Mouse (Mus musculus) splenic B cell, adult 2 months (primary cell): Measurements from ENCODE around the gene Zbtb49.
A peak's percentile ranks its signal among the peaks of the same experiment; 100 is the strongest.

Experiments
- DNase-seq: peaks from one replicate; pipeline ENCODE4 v3.0.0-alpha.2; 2011; ENCODE audit warnings: low read depth, low spot score
- H3K27me3 ChIP-seq: 2 replicates; pipeline ENCODE4 v1.6.1; 2012; ENCODE audit warnings: mild to moderate bottlenecking, low read length, moderate library complexity, mixed read lengths; ENCODE audit not compliant: control insufficient read depth, poor library complexity, insufficient read depth, severe bottlenecking
- H3K36me3 ChIP-seq: 2 replicates; pipeline ENCODE4 v1.6.1; 2012; ENCODE audit warnings: mild to moderate bottlenecking, low read length, moderate library complexity, mixed read lengths; ENCODE audit not compliant: control insufficient read depth, poor library complexity, insufficient read depth, severe bottlenecking

Zbtb49 gene

GRCm38 (mm10) chr5:38213009-38213408, 7.2 kb downstream of the Zbtb49 start:
- no peak for DNase-seq
- Histone ChIP-seq H3K27me3 (no peaks in the 10 kb centered on the region), H3K36me3 (no peaks in the 10 kb centered on the region; the same call in none of the 2 replicates)

DNA sequence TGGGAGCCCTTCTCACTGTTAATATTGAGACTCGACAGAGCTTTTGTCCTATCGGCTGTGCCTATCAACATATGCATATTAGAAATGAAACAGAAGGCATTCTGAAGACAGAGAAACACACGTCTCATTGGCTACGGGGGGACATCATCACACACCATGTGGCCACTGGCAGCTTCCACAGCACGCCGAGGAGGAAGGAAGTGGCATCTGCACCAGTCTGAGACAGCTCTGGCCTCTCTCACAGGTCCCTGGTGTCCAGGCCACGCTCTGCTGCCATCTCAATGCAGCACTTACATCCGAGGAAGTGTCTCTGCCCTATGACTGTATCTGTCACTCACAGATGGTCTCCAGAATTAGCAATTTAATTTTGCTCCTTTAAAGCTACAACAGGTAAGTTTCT, 8.6 kb downstream of the Zbtb49 start:
- DNase-seq, result peak; percentile 88
- H3K36me3 ChIP-seq, result peaks cover 3% of the 10 kb centered on the region
- H3K27me3 ChIP-seq, result no peaks in the 10 kb centered on the region

- DNase-seq, result no peak
- peaks cover 6% of the 10 kb centered on the region for H3K36me3 ChIP-seq
- no peaks in the 10 kb centered on the region for H3K27me3 ChIP-seq
These were observed 11.3 kb downstream of the Zbtb49 start for GRCm38 (mm10) chr5:38208985-38209384.

GRCm38 (mm10) chr5:38205303-38205726, 14.9 kb downstream of the Zbtb49 start:
- peaks cover 13% of the 10 kb centered on the region for H3K36me3 ChIP-seq
- H3K27me3 ChIP-seq, result no peaks in the 10 kb centered on the region
- no peak for DNase-seq

- Histone ChIP-seq H3K36me3 (peaks cover 7% of the 10 kb centered on the region), H3K27me3 (no peaks in the 10 kb centered on the region)
- DNase-seq, result no peak
These were observed 20.6 kb downstream of the Zbtb49 start for GRCm38 (mm10) chr5:38199686-38200085.

GRCm38 (mm10) chr5:38197482-38197823, 22.8 kb downstream of the Zbtb49 start:
- peak; percentile 82 for DNase-seq
- H3K27me3 ChIP-seq, result no peaks in the 10 kb centered on the region
- peaks cover 2% of the 10 kb centered on the region; the same call in 1 of the 2 replicates for H3K36me3 ChIP-seq

DNA sequence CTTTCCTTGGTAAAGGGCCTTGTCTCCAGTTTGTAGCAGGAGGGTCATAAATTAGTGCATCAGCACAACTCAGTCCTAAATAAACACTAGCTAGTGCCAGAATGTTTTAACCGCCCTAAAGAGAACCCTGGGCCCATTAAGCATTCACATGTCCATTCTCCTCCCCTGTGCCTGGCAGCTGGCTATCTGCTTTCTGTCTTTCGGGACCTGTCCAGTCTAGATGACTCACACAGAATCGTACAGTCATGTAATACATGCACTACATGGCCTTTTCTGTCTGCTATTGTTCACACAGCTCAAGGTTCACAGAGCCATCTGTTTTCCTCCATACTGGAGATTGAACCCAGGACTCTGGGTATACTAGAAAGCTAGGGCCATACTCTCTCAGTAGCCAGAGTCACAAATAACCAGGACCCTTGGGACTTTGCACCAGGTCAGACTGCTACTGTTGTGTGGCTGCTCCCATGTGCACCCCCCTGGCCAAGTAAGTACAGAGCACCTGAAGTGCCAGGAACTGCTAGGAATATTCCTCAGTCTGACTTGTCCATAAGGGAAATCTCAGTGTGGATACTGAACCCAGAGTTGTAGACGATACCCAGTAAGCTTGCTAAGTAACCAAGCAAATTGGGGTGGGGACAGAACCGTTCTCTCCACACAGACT, 23.3 kb downstream of the Zbtb49 start:
- H3K36me3 ChIP-seq, result peaks cover 2% of the 10 kb centered on the region; the same call in 1 of the 2 replicates
- no peak for DNase-seq
- no peaks in the 10 kb centered on the region for H3K27me3 ChIP-seq

DNA sequence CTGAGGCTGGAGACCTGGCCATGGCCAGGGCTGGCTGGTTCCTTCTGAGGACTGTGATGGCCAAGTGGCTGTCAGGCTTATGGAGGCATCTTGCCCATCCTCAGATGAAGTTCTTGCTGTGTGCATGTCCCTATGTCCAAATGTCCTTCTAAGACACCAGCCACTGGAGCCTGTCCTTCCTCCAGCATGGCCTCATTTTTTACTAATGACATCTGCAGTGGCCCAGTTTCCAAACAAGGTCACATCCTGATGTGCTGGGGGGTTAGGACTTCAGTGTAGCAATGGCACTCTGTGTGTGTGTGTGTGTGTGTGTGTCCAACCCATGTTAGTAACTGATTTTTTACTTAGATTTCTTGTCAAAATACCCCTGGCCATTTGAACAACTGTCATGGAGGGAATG, 24.3 kb downstream of the Zbtb49 start:
- H3K27me3 ChIP-seq, result no peaks in the 10 kb centered on the region
- no peak for DNase-seq
- H3K36me3 ChIP-seq, result 0 out of 2 replicates have a peak, but pooled peaks cover 1% of the 10 kb centered on the region

DNA sequence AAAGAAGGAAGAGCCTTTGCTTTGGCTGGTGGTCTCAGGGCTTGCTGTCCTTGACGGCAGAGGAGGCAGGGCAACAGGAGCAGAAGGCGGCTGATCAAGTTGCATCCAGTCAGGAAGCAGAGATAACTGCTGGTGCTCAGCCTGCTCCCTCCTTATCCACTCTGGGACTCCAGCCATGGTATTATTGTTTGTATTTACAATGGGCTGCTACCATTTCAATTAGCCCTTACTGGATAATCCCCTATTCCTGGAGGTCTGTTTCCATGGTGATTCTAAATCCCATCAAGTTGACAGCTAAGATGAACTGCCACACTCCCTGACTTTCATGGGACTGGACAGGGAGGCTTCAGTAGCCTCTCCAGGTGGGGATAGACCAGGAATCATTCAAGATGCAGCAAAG, 25.3 kb downstream of the Zbtb49 start:
- Histone ChIP-seq H3K36me3 (no peaks in the 10 kb centered on the region), H3K27me3 (no peaks in the 10 kb centered on the region)
- no peak for DNase-seq

DNA sequence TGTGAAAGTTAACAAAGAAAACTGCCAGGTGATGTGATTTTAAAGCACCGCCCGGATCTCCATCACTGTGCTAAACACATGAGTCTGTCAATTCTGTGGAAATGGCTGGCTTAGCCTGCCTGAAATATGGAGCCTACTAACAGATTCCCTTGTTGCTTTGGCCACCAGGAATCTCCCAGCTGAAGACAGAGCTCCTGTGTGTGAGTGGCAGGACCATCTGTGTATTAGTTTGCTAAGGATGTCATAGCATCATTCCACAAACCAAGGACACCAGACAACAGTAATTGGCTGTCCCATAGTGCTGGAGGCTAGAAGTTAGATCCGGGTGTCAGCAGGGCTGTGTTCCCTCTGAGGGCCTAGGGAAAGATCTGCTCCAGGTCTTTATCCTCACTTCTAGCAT, 29.4 kb downstream of the Zbtb49 start:
- DNase-seq, result no peak
- Histone ChIP-seq H3K36me3 (no peaks in the 10 kb centered on the region), H3K27me3 (no peaks in the 10 kb centered on the region)

- H3K27me3 ChIP-seq, result no peaks in the 10 kb centered on the region
- no peak for DNase-seq
- H3K36me3 ChIP-seq, result no peaks in the 10 kb centered on the region
These were observed 33.3 kb downstream of the Zbtb49 start for GRCm38 (mm10) chr5:38187006-38187405.

DNA sequence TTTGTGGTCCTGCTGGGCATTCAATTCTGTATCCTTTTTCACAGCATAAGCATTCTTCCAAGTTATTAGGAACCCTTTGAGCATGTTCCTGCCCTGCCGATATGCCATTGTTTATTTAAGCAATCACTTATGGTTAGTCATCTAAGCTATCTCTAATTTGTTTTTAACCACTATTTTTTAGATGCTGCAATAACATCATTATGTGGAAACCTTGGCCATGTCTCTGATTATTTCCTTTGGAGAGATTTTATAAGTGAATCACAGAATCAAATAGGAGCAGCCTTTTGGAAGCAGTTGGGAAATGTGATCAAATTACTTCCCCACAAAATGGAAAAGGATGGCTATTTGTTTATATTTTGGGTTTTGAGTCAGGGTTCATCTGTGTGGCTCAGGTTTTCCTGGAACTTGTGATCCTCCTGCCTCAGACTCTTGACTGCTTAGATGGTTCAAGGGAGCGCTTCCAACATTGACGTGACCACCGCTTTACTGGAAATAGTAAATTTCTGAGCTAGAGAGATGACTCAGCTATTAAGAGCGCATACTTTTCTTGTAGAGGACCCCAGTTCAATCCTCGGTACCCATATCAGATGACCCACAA, 35.5 kb downstream of the Zbtb49 start:
- H3K36me3 ChIP-seq, result no peaks in the 10 kb centered on the region
- DNase-seq, result no peak
- H3K27me3 ChIP-seq, result no peaks in the 10 kb centered on the region

GRCm38 (mm10) chr5:38174256-38174912, 45.9 kb downstream of the Zbtb49 start:
- H3K36me3 ChIP-seq, result no peaks in the 10 kb centered on the region
- H3K27me3 ChIP-seq, result no peaks in the 10 kb centered on the region
- DNase-seq, result no peak

DNA sequence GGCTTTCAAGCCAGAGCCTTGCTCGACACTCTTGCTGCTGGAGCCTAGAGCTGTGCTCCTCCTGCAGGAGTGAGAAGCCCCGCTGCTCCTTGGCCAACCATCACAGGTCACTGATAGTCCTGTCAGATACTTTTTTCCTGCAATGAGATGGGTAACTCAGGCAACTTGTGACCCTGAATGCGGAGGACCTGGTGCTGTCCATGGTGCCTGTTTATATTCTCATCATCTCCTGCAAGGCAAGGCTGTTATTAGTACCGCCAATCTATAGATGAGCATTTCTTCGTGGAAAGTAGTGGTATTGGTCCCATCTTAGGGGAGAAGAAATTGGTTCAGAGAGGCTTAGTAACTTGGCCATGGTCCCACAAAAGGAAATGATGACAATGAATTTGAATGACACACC, 46.5 kb downstream of the Zbtb49 start:
- H3K36me3 ChIP-seq, result no peaks in the 10 kb centered on the region
- DNase-seq, result no peak
- H3K27me3 ChIP-seq, result no peaks in the 10 kb centered on the region

- Histone ChIP-seq H3K36me3 (no peaks in the 10 kb centered on the region), H3K27me3 (no peaks in the 10 kb centered on the region)
- no peak for DNase-seq
These were observed 51.8 kb downstream of the Zbtb49 start for GRCm38 (mm10) chr5:38168497-38168896.
